Mouse (Mus musculus) thymus, adult 2 months (tissue): Measurements from ENCODE around the gene Siglech. TPM values are rescaled to one million over a fixed set of nuclear protein-coding genes. Genes with fewer than 3 reads are reported as not detected.

Source experiments
- DNase-seq: peaks from one replicate; pipeline ENCODE4 v3.0.0; 2021
- H3K27ac ChIP-seq: fragments of 200-500 bp; 2 replicates; pipeline ENCODE4 v1.5.1; 2012; ENCODE audit warnings: low read length, control low read depth; ENCODE audit not compliant: control insufficient read depth, insufficient read depth
- H3K27me3 ChIP-seq: fragments of 200-500 bp; 2 replicates; pipeline ENCODE4 v1.6.1; 2012; ENCODE audit warnings: mild to moderate bottlenecking, low read length, moderate library complexity, mixed read lengths; ENCODE audit not compliant: control insufficient read depth, insufficient read depth
- H3K36me3 ChIP-seq: fragments of 200-500 bp; 2 replicates; pipeline ENCODE4 v1.6.1; 2012; ENCODE audit warnings: mild to moderate bottlenecking, low read length, moderate library complexity; ENCODE audit not compliant: control insufficient read depth, insufficient read depth
- H3K4me1 ChIP-seq: fragments of 200-500 bp; replicated peaks from 2 replicates; pipeline ENCODE4 v1.6.1; 2012; ENCODE audit warnings: low read length; ENCODE audit not compliant: control insufficient read depth, insufficient read depth
- H3K4me3 ChIP-seq: fragments of 200-500 bp; 2 replicates; pipeline ENCODE4 v1.5.1; 2012; ENCODE audit warnings: mild to moderate bottlenecking, low read length, control low read depth, moderate library complexity; ENCODE audit not compliant: control insufficient read depth, insufficient read depth
- CTCF ChIP-seq: fragments of 200-500 bp; IDR thresholded peaks from 2 replicates; pipeline ENCODE4 v1.5.1; 2012; ENCODE audit warnings: mild to moderate bottlenecking, control low read depth, low read length, moderate library complexity, borderline replicate concordance; ENCODE audit not compliant: control insufficient read depth, poor library complexity, insufficient read depth; ENCODE audit errors: extremely low read depth
- POLR2A ChIP-seq: fragments of 200-500 bp; IDR thresholded peaks from 2 replicates; pipeline ENCODE4 v1.6.1; 2012; ENCODE audit warnings: mild to moderate bottlenecking, low read length, control low read depth, moderate library complexity; ENCODE audit not compliant: control insufficient read depth, poor library complexity, insufficient read depth; ENCODE audit errors: extremely low read depth
- WGBS: fragments of 180-500 bp; shearing (Covaris S2); methylation state at CpG from one replicate; pipeline ENCODE4 v1.1.7; 2018; 5-methylcytosine and 5-hydroxymethylcytosine counted together
- polyA plus RNA-seq: library from polyadenylated mRNA; depleted of rRNA; stranded (reverse); fragments of >200 nt; gene quantifications from 2 replicates; pipeline ENCODE4 v1.2.3, GENCODE M21; 2012; rRNA removed

The Siglech gene
- polyA plus RNA-seq, 1 experiment, result 17.5 TPM

DNA sequence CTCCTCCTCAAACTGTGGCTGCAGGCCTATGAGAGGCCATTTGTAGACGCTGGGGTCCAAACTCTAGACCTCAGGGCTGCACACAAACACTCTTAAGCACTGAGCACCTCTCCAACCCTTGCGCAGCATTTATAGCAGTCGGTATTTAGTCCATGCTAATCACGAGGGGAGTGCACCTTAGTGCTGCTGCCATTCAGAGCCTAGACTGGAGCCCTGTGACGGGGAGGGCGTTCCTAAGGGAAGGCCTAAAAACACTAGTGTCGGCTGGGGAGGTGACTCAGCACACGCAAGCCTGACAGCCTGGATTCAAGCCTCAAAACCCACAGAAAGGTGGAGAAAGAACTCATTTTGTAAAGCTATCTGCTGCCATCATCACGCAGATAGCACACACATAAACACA is 59.6 kb downstream of the Siglech start:
- 95% methylated on average over 9 of the region's 9 CpGs for WGBS
- H3K36me3 ChIP-seq, result peaks cover 45% of the 10 kb centered on the region
- no peaks in the 10 kb centered on the region for H3K4me1 ChIP-seq
- no peak overlapping the region for H3K27ac ChIP-seq
- no peak for DNase-seq
- H3K27me3 ChIP-seq, result no peaks in the 10 kb centered on the region
- TF ChIP-seq POLR2A, result no peak
- TF ChIP-seq CTCF, result no peak
- no peak overlapping the region for H3K4me3 ChIP-seq

Other genes with a start within 250 kb of the Siglech start
- 5.9 and 6.0 TPM in 2 replicates for gene Tubgcp5, start 26.0 kb downstream of the Siglech start, polyA plus RNA-seq
- gene Cyfip1, start 73.6 kb downstream of the Siglech start, polyA plus RNA-seq, result 14.0 and 15.7 TPM in 2 replicates
- gene Nipa2, start 194.3 kb downstream of the Siglech start, polyA plus RNA-seq, result 18.1 and 23.0 TPM in 2 replicates